Mouse (Mus musculus) stomach, embryonic 14.5 days (tissue): ENCODE measurements at regions not wholly inside any gene's neighbourhood (a gene's known extent, or its start where the extent isn't known, plus 50 kb on each side); places are given as distances from the start of the nearest gene placed in this dataset.
A peak's percentile ranks its signal among the peaks of the same experiment; 100 is the strongest.

Experiments used
- ATAC-seq: fragments of 200-750 bp; cut with Nextera tagmentation; 2 replicates; pipeline ENCODE4 v1.8.0; 2017; ENCODE audit warnings: low read depth, moderate TSS enrichment; ENCODE audit not compliant: insufficient number of reproducible peaks, insufficient read depth, low FRiP score
- H3K27ac ChIP-seq: fragments of 300-500 bp; sonication (generic); 2 replicates; pipeline ENCODE4 v1.5.1; 2014; ENCODE audit warnings: mild to moderate bottlenecking, low read length, moderate library complexity, mixed read lengths
- H3K27me3 ChIP-seq: fragments of 300-500 bp; sonication (generic); 2 replicates; pipeline ENCODE4 v1.6.1; 2014; ENCODE audit warnings: low read length, control low read depth, mixed read lengths; ENCODE audit not compliant: control insufficient read depth, insufficient read depth
- H3K36me3 ChIP-seq: fragments of 300-500 bp; sonication (generic); 2 replicates; pipeline ENCODE4 v1.6.1; 2014; ENCODE audit warnings: mild to moderate bottlenecking, control low read depth, low read length, moderate library complexity, mixed read lengths; ENCODE audit not compliant: control insufficient read depth, insufficient read depth
- H3K4me1 ChIP-seq: fragments of 300-500 bp; sonication (generic); 2 replicates; pipeline ENCODE4 v1.6.1; 2014; ENCODE audit warnings: low read length, control low read depth, mixed read lengths; ENCODE audit not compliant: control insufficient read depth, insufficient read depth
- H3K4me2 ChIP-seq: fragments of 300-500 bp; sonication (generic); replicated peaks from 2 replicates; pipeline ENCODE4 v1.6.1; 2014; ENCODE audit warnings: low read depth, low read length, control low read depth
- H3K4me3 ChIP-seq: fragments of 300-500 bp; sonication (generic); 2 replicates; pipeline ENCODE4 v1.5.1; 2014; ENCODE audit warnings: low read depth, low read length, control low read depth
- H3K9ac ChIP-seq: fragments of 300-500 bp; sonication (generic); replicated peaks from 2 replicates; pipeline ENCODE4 v1.6.1; 2014; ENCODE audit warnings: low read depth, mild to moderate bottlenecking, control low read depth, low read length, moderate library complexity, mixed read lengths
- H3K9me3 ChIP-seq: fragments of 300-500 bp; sonication (generic); 2 replicates; pipeline ENCODE4 v1.6.1; 2016; ENCODE audit warnings: low read depth, low read length, control low read depth; ENCODE audit not compliant: control insufficient read depth
- WGBS: fragments of 180-500 bp; shearing (Covaris S2); extraction: QIAGEN DNeasy Blood & Tissue Kit; methylation state at CpG from one replicate; pipeline ENCODE4 v1.1.7; 2014; 5-methylcytosine and 5-hydroxymethylcytosine counted together

GRCm38 (mm10) chr19:54175766-54176165 is 131.8 kb downstream of the Adra2a start:
- H3K36me3 ChIP-seq = no peaks in the 10 kb centered on the region
- no peak overlapping the region for H3K27ac ChIP-seq
- no peak for ATAC-seq
- no peaks in the 10 kb centered on the region for H3K9me3 ChIP-seq
- WGBS = 38% methylated on average over 7 of the region's 7 CpGs
- H3K4me1 ChIP-seq = no peaks in the 10 kb centered on the region
- H3K27me3 ChIP-seq = no peaks in the 10 kb centered on the region
- H3K9ac ChIP-seq = no peak overlapping the region
- no peak overlapping the region for H3K4me3 ChIP-seq
- H3K4me2 ChIP-seq = no peak overlapping the region

- H3K4me1 ChIP-seq = no peaks in the 10 kb centered on the region
- H3K4me3 ChIP-seq = no peak overlapping the region
- H3K27me3 ChIP-seq = no peaks in the 10 kb centered on the region
- ATAC-seq = no peak
- no peak overlapping the region for H3K27ac ChIP-seq
- H3K36me3 ChIP-seq = no peaks in the 10 kb centered on the region
- no peaks in the 10 kb centered on the region for H3K9me3 ChIP-seq
- no peak overlapping the region for H3K4me2 ChIP-seq
- H3K9ac ChIP-seq = no peak overlapping the region
- 44% methylated on average over 6 of the region's 6 CpGs for WGBS
Measured at GRCm38 (mm10) chr19:54177491-54177890, 133.5 kb downstream of the Adra2a start.

GRCm38 (mm10) chr19:54200407-54200806 is 156.5 kb downstream of the Adra2a start:
- ATAC-seq = peak; percentile 57; the same call in 1 of the 2 replicates
- WGBS = 19% methylated on average over 6 of the region's 6 CpGs
- Histone ChIP-seq H3K27ac (no peak overlapping the region), H3K4me2 (no peak overlapping the region), H3K9ac (no peak overlapping the region), H3K9me3 (no peaks in the 10 kb centered on the region), H3K4me1 (0 out of 2 replicates have a peak, but pooled peaks cover 8% of the 10 kb centered on the region), H3K27me3 (no peaks in the 10 kb centered on the region), H3K36me3 (no peaks in the 10 kb centered on the region), H3K4me3 (no peak overlapping the region)

GRCm38 (mm10) chr19:54202456-54202855 is 158.5 kb downstream of the Adra2a start:
- ATAC-seq = no peak
- H3K4me2 ChIP-seq = no peak overlapping the region
- no peaks in the 10 kb centered on the region for H3K27me3 ChIP-seq
- H3K36me3 ChIP-seq = no peaks in the 10 kb centered on the region
- no peak overlapping the region for H3K9ac ChIP-seq
- no peak overlapping the region for H3K27ac ChIP-seq
- no peak overlapping the region for H3K4me3 ChIP-seq
- WGBS = 78% methylated on average over 6 of the region's 6 CpGs
- H3K9me3 ChIP-seq = no peaks in the 10 kb centered on the region
- 0 out of 2 replicates have a peak, but pooled peaks cover 8% of the 10 kb centered on the region for H3K4me1 ChIP-seq

- Histone ChIP-seq H3K9ac (no peak overlapping the region), H3K4me3 (no peak overlapping the region), H3K27me3 (no peaks in the 10 kb centered on the region), H3K36me3 (no peaks in the 10 kb centered on the region), H3K9me3 (no peaks in the 10 kb centered on the region), H3K4me1 (no peaks in the 10 kb centered on the region), H3K27ac (no peak overlapping the region), H3K4me2 (no peak overlapping the region)
- WGBS = 59% methylated on average over 6 of the region's 6 CpGs
- ATAC-seq = peak; percentile 49; the same call in 1 of the 2 replicates
Measured at GRCm38 (mm10) chr19:54206819-54207218, 162.9 kb downstream of the Adra2a start.

- WGBS = 54% methylated on average over 7 of the region's 7 CpGs
- H3K4me2 ChIP-seq = no peak overlapping the region
- no peak for ATAC-seq
- H3K36me3 ChIP-seq = no peaks in the 10 kb centered on the region
- no peak overlapping the region for H3K9ac ChIP-seq
- H3K9me3 ChIP-seq = no peaks in the 10 kb centered on the region
- H3K4me3 ChIP-seq = no peak overlapping the region
- no peaks in the 10 kb centered on the region for H3K4me1 ChIP-seq
- H3K27me3 ChIP-seq = no peaks in the 10 kb centered on the region
- H3K27ac ChIP-seq = no peak overlapping the region
Measured at GRCm38 (mm10) chr19:54212169-54212568, 168.2 kb downstream of the Adra2a start.

GRCm38 (mm10) chr19:54244176-54244575 is 200.2 kb downstream of the Adra2a start:
- 46% methylated on average over 6 of the region's 6 CpGs for WGBS
- Histone ChIP-seq H3K4me2 (no peak overlapping the region), H3K27me3 (no peaks in the 10 kb centered on the region), H3K9me3 (no peaks in the 10 kb centered on the region), H3K9ac (no peak overlapping the region), H3K4me1 (0 out of 2 replicates have a peak, but pooled peaks cover 3% of the 10 kb centered on the region), H3K27ac (no peak overlapping the region), H3K4me3 (no peak overlapping the region), H3K36me3 (no peaks in the 10 kb centered on the region)
- no peak for ATAC-seq

- H3K4me3 ChIP-seq = no peak overlapping the region
- no peak overlapping the region for H3K27ac ChIP-seq
- 0 out of 2 replicates have a peak, but pooled peaks cover 3% of the 10 kb centered on the region for H3K4me1 ChIP-seq
- H3K9ac ChIP-seq = no peak overlapping the region
- no peaks in the 10 kb centered on the region for H3K9me3 ChIP-seq
- no peaks in the 10 kb centered on the region for H3K36me3 ChIP-seq
- no peak for ATAC-seq
- H3K27me3 ChIP-seq = no peaks in the 10 kb centered on the region
- WGBS = 23% methylated on average over 6 of the region's 6 CpGs
- no peak overlapping the region for H3K4me2 ChIP-seq
Measured at GRCm38 (mm10) chr19:54248256-54248936, 204.4 kb downstream of the Adra2a start.
